Mouse (Mus musculus): ENCODE results near the gene Fam222a.

DNA sequence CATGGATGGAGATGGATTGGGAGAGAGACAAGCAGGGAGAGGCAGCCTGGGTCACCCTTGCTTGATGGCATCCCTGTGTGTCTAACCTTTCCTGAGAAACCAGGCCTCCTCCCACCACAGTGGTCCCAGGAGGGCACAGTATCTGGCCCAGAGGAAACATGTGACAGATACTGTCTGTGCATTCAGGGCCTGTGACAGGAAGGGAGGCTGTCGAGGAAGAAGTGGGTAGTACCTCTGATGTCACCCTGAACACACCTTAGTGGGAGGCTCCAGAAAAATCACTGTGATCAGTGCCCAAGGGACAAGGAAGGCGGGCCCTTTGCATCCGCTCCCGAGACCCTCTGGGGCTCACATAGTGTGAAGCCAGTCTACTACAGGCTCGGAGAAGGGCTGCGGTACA lies 38.2 kb downstream of the Fam222a start:
- TF ChIP-seq CTCF (IDR thresholded peaks at IDR 0.05; ENCODE audit: insufficient read depth, low read length) (no peak), POLR2A (IDR thresholded peaks at IDR 0.05; ENCODE audit: borderline replicate concordance, extremely low read depth, low read depth, low read length) (no peak)
